Mouse (Mus musculus) G1E (cell line): ENCODE results near the gene Camta1.

Experiments used
- CTCF ChIP-seq: IDR thresholded peaks from 2 replicates; pipeline ENCODE4 v1.5.1; 2012; ENCODE audit warnings: low read depth, low read length, inconsistent platforms, mixed read lengths
- GATA1 ChIP-seq: IDR thresholded peaks from 2 replicates; pipeline ENCODE4 v1.6.1; 2012; ENCODE audit warnings: borderline replicate concordance, low read length, inconsistent platforms, mixed read lengths

DNA sequence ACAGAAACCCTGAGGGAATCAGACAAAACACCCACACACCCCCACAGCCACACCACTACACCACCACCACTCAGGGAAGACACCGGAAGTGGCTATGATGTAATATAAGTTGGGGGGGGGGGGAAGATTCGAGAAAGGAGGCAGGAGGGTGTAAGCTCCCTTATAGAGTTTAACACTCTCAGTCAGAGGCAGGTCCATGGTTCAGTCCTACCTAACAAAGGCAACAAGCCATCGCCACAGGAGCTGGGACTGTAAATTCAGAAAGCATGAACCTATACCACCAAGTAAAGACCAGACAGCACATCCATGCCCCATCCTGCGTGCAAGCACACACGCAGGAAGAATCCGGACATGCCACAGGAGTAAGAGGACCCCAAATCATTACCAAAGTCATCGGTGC, 772.4 kb downstream of the Camta1 start, which contains the start of gene Gm13090:
- no peak for TF ChIP-seq CTCF
- TF ChIP-seq GATA1 = no peak
